Mouse (Mus musculus): ENCODE results near the gene Gm8127. TPM values are rescaled to one million over a fixed set of nuclear protein-coding genes. Genes with fewer than 3 reads are reported as not detected.
"Not testable (repeated sequence)": the region's sequence is repeated elsewhere in the genome, so short reads cannot be mapped to it uniquely, and the experiment has no call there.

The Gm8127 gene
- polyA plus RNA-seq, 1 experiment: not detected

- not testable (repeated sequence) for H3K4me1 ChIP-seq (ENCODE audit: control insufficient read depth, insufficient read depth, low read length); H3K4me3 ChIP-seq (replicated peaks; ENCODE audit: control insufficient read depth, low read depth, low read length); H3K27ac ChIP-seq (ENCODE audit: control insufficient read depth, insufficient read depth, low read depth, low read length, poor library complexity)
- WGBS: 70% methylated on average over 3 of the region's 4 CpGs
Measured at GRCm38 (mm10) chr14:43258349-43258748, 35.3 kb downstream of the Gm8127 start, which contains the start of gene Gm8126. TSS of gene Gm8126 (plus strand) at chr14:43258649.

GRCm38 (mm10) chr14:43256511-43256910 lies 37.1 kb downstream of the Gm8127 start:
- not testable (repeated sequence) for H3K4me3 ChIP-seq (replicated peaks; ENCODE audit: control insufficient read depth, low read depth, low read length); H3K4me1 ChIP-seq (ENCODE audit: control insufficient read depth, insufficient read depth, low read length); H3K27ac ChIP-seq (ENCODE audit: control insufficient read depth, insufficient read depth, low read depth, low read length, poor library complexity)
- WGBS: 48% methylated on average over 1 of the region's 1 CpGs

DNA sequence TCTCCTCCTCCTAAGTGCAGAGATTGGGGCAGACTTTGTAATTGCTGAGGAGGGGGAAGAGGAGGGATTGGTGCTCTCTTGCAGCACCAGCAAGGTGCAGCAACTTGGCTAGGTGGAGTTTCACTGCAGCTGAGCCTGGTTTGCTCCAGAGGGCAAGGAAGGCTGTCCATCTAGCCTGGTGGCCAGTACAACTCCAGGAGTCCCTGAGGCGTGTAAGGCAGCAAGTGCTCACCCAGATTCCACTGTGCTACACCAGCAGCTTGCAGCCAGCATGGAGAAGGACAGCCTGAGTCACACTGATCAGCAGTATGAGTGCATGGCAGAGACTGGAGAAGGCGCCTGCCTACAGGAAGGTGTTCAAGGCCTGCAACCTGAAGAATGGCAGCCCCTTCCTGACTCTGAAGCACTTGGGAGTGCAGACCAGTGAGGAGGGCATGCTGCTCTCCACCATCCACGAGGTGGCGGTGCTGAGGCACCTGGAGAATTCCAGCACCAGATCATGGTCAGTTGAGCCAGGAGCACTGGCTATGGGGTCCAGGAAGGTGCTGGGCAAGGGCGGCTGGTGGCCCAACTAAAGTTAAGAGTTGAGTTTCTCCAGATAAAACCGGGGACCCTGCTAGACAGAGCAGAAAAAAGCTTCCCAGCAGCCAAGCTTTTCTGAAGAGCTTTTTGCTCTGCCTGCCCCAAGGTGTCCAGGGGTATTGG lies 42.9 kb downstream of the Gm8127 start:
- H3K4me1 ChIP-seq (ENCODE audit: control insufficient read depth, insufficient read depth, low read length); H3K27ac ChIP-seq (ENCODE audit: control insufficient read depth, insufficient read depth, low read depth, low read length, poor library complexity); H3K4me3 ChIP-seq (replicated peaks; ENCODE audit: control insufficient read depth, low read depth, low read length): not testable (repeated sequence)
- WGBS: 38% methylated on average over 6 of the region's 6 CpGs

- not testable (repeated sequence) for H3K27ac ChIP-seq (ENCODE audit: control insufficient read depth, insufficient read depth, low read depth, low read length, poor library complexity); H3K4me1 ChIP-seq (ENCODE audit: control insufficient read depth, insufficient read depth, low read length); H3K4me3 ChIP-seq (replicated peaks; ENCODE audit: control insufficient read depth, low read depth, low read length)
- WGBS: 32% methylated on average over 10 of the region's 12 CpGs
Measured at GRCm38 (mm10) chr14:43249611-43250170, 43.9 kb downstream of the Gm8127 start.

Other genes starting within 250 kb of the Gm8127 start
- not detected in 2 replicates for gene Gm8094, start 217.2 kb downstream of the Gm8127 start, polyA plus RNA-seq (2011; ENCODE audit: insufficient read depth, insufficient read length, low replicate concordance, missing spikeins)
- not detected in 2 replicates for gene Gm8104, start 193.2 kb downstream of the Gm8127 start, polyA plus RNA-seq (2011; ENCODE audit: insufficient read depth, insufficient read length, low replicate concordance, missing spikeins)
- gene Gm7233, start 114.0 kb downstream of the Gm8127 start, polyA plus RNA-seq (2011; ENCODE audit: insufficient read depth, insufficient read length, low replicate concordance, missing spikeins): not detected in 2 replicates
- gene Gm8122, start 58.5 kb downstream of the Gm8127 start, polyA plus RNA-seq (2011; ENCODE audit: insufficient read depth, insufficient read length, low replicate concordance, missing spikeins): not detected in 2 replicates
- gene Gm8126, start 35.2 kb downstream of the Gm8127 start, polyA plus RNA-seq (2011; ENCODE audit: insufficient read depth, insufficient read length, low replicate concordance, missing spikeins): not detected in 2 replicates
- not detected in 2 replicates for gene Gm9732, start 18.8 kb downstream of the Gm8127 start, polyA plus RNA-seq (2011; ENCODE audit: insufficient read depth, insufficient read length, low replicate concordance, missing spikeins)
- not detected in 2 replicates for gene 1700001F09Rik, start 54.0 kb upstream of the Gm8127 start, polyA plus RNA-seq (2011; ENCODE audit: insufficient read depth, insufficient read length, low replicate concordance, missing spikeins)
- gene Gm8138, start 122.5 kb upstream of the Gm8127 start, polyA plus RNA-seq (2011; ENCODE audit: insufficient read depth, insufficient read length, low replicate concordance, missing spikeins): not detected in 2 replicates
- not detected in 2 replicates for gene Gm5799, start 249.7 kb upstream of the Gm8127 start, polyA plus RNA-seq (2011; ENCODE audit: insufficient read depth, insufficient read length, low replicate concordance, missing spikeins)

Data from bone marrow, adult 2 months (tissue).